Mouse (Mus musculus) gastrocnemius, postnatal 10 days (tissue): ENCODE measurements at regions not wholly inside any gene's neighbourhood (a gene's known extent, or its start where the extent isn't known, plus 50 kb on each side); places are given as distances from the start of the nearest gene placed in this dataset.
A peak's percentile ranks its signal among the peaks of the same experiment; 100 is the strongest.
"Not testable (repeated sequence)": the region's sequence is repeated elsewhere in the genome, so short reads cannot be mapped to it uniquely, and the experiment has no call there.

ENCODE experiments used
- DNase-seq: peaks from one replicate; pipeline ENCODE4 v3.0.0; 2021; ENCODE audit warnings: mixed read lengths

DNA sequence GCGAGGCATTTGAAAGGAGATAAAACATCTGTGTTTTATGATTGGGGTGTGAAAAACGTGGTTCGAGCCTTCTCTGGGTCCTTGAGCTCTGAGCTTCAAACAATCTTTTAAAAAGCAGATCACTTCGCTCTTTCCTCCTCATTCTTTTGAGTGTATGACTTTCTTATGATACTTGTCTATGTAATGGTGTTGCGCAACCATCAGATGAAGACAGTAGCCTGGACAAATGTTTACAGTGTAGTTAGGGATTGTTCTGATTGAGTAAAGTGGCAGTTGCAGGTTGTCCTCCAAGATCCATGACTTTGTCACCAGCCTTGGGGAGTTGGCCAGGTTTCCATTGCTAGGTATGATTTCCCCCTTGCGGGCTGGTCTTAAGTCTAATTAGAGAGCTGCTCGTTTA lies 116.1 kb upstream of the Pfn2 start:
- no peak for DNase-seq

DNA sequence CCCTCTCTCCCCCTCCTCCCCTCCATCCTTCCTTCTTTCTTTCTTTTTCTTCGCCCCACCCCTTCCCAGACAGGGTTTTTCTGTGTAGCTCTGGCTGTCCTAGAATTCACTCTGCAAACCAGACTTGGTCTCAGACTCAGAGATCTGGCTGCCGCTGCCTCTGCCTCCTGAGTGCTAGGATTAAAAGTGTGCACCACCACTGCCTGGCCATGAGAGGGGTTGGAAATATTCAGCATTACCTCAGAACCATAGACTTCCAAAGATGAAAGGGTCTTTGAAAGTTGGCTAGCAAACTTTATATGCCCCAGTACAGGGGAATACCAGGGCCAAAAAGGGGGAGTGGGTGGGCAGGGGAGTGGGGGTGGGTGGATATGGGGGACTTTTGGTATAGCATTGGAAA lies 122.7 kb upstream of the Pfn2 start:
- DNase-seq, result not testable (repeated sequence)

DNA sequence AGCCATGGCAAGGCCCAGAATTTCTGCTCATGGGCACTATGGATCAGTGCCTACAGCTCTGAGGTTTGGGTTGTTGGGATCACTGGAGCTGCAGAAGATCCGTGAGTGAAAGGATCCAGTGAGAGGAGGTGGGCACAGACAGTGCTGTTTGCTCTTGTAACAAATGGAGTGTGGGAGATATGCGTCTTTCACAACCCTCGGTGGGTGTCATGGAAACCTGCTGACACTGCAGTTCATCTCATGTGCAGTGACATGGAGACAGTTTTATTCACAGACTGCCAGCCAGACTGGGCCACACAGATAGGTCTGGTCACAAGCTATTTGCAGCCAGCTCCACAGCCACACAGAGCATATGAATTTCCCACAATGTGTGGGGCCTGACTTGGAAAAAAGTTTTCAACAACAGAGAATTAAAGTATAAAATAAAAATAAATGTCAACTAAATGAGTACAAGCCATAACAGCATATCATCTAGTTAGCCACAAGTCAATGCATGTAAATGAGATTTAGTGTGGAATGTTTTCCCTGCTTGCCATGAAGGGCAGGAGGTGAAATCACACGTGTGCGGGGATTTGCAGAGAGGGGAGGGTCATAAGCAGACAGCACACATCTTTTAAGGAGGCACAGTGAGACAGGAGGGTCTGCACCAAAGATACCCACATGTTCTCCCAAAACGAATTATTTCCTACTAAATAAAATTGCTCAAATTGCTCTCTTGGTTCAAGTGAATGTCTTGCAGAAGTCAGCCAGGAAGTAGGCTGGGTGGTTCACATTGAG lies 124.8 kb upstream of the Pfn2 start:
- no peak for DNase-seq

DNA sequence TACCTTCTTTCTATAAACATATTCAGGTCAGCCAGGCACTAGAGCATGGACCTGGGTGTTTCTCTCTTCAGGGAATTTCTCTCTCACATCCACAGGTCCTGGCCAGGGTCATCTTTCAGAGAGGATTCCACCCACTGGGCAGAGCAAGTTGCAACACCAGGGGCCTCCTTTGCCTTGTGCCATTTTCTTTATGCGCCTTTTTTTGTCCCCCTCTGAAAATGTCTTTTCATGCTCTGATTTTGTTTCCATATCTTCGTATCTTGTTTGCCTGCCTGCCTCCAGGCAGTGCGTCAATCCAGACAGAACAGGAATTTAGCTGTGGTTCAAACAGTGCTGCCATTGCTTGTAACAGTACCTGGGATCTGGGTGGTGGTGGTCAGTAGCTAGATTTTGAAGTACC lies 125.7 kb upstream of the Pfn2 start:
- no peak for DNase-seq

DNA sequence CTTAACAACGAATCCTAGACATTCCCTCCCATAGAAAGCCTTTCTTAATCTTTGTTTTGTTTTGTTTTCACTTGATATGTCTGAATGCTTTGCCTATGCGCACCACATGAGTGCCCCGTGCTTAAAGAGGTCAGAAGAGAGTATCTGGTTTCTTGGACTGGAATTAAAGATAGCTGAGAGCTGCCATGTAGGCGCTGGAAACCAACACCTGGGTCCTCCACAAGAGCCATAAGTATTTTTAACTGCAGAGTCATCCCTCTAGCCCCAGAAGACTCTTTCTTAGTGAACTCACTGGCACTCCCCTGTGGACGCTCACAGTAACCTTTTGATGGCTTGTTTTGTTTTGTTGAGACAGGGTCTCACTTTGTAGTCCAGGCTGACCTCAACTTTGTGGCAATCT lies 127.5 kb upstream of the Pfn2 start:
- DNase-seq, result no peak

DNA sequence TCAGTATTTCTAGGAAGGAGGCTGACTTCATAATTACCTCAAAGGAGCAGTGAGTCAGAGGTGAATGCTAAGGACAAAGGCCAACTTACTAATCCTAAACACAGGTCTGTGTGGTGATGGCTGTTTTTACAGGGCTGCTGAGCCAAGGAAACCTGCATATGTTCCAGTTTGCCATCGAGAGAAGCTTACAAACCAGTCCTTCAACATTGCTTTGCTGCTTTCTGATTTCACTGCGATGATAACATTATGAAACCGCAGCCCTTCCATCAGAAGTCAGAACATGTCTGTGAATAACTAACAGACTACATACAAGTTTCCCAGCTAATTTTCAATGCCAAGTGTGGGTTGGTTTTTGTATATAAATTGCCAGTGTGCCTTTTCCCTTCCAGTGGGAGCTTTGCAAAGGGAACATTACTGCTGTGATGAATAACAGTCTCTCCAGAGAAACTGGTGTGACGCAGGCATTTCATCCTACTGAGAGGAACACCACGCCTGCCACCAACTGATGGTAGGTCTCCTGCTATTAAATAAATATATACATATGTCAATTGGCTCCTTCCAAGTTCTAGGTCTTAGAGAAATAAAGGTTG lies 128.9 kb upstream of the Pfn2 start:
- DNase-seq, result no peak

DNA sequence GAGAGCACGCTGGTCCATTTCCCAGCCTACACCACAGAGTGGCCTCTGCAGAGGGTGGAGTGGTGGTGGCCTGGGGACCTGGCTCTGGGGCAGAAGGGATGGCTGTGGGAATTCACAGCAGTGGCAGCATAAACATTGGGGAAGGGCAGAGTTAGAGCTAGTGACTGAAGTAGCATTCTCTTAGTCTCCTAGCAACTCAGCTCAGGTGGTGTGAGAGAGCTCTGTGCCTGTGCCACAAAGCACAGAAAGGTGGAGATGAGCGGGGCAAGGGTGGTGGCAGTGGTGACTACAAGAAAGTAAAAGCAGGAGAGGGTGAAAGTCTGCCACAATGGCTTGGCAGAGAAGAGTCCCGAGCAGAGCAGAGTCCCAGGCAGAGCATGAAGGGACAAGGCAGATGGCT lies 140.3 kb upstream of the Pfn2 start:
- DNase-seq, result no peak

DNA sequence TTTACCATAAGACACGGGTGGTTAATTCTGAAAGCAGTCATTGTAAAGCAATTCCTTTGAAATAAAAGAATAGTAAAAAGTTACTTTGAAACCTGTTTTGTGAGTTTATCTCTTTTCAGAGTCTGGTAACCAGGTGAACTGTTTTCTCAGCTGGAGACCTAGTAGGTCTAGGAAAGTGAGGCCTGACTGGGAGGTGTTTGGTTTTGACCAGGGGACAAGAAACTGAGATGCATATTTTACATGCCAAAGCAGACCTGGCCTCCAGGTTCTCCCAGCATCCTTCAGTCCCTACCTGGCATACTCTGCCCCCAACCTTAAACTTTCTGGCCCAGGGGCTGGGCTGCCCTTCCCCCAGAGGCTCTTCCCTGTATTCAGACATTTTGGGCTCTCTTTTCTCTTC lies 142.9 kb upstream of the Pfn2 start:
- DNase-seq, result no peak

DNA sequence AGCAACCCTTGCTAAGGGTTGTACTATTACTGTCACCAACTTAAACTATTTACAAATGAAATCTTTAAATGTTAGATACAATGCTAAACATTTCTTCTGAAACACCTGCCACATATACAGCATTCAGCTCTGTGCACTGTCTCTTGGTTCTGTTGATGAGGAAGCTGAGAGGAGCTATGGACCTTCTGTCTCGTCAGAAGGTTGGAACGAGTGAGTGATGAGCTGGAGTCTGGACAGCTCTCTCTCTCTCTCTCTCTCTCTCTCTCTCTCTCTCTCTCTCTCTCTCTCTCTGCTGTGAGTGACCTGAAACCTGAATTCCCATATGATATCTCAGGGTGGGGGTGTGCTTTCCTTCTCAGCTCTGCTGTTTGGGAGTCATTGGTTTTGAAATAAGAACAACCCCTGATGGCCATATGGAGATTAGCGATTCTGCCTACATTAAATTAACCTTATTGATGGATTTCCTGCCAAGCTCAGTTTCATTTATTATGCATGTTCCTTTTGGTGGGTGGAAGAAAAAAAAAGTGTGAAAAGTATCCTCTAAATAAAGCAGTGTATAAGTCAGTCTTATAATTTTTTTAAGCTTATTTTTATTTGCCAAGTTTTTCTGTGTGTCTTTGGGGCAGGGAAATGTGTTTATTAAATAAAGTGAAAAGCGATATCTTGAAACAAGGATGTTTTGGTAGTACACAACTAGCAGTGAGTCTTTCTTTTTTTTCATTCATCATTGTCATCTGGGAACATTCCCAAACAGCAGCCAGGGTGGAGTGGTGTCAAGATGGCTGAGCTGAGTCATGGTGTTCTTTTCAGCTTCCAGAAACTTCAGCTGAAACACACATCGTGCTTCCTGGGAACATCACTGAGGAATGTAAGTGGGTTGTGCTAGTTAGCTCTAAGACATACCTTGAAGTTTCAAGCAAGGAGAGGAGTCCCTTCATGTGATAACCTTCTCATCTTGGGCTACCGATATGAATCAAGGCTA lies 150.5 kb upstream of the Pfn2 start:
- no peak for DNase-seq

DNA sequence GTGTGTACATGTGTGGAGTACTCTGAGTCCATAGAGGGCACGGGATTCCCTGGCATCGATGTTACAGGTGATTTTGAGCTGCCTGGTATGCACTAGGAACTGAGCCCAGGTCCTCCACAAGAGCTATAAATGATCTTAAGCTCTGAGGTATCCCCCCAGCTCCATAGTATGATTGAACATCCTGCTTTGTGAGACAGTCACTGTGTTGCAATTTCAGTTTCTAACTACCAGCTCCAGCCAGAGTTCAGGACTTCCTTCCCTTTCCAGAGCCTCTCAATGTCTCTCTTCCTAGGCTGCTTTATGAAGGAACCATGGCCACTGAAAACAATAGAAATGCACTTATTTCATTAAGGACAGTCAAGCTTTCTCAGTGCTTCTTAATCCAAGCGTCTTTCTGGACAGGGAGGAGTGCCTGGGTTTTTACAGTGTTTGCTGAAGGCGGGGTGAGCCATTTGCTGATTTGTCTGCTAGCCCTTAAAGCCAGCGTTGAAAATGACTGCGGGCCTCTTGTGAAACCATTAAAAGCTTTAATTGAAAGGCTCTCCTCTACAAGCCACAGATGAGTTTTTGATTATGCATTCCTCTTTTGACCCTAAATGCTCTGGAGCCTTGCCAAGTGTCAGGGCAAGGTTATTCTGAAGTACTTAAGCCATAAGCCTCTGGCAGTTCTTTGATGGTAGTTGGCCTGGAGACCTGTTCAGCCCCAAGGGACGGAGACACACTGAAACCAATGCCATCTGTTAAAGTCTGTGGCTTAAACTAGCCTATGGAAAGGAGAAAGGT lies 155.1 kb upstream of the Pfn2 start:
- no peak for DNase-seq

DNA sequence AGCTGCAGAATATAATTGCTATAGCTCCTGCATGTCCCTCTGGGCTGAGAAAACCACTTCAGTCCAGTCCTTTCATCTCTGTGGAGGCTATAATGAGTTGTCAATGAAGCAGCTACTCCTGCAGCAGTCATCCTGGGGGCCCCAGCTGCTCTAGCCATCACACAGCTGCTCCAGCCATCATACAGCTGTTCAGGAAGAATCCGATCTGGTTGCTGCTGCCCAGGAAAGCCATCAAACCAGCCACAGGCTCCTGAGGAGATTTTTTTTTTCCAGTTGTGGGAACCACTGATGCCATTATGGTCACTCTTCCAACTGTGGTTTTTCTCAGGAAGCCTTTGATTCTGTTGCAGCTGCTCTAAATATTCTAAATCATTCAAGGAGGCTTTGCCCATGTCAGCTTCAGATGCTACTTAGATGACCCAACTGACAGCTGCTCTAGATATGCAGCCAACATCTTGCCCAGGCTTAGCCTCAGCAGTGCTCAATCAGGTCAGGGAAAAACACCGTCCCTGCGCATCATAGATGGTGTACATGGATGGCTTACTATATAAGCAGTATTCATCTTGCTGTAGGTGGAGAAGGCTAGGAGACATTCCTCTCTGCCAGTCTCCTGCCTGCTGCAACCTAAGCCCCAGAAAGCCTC lies 177.0 kb upstream of the Pfn2 start:
- DNase-seq, result peak; percentile 9

DNA sequence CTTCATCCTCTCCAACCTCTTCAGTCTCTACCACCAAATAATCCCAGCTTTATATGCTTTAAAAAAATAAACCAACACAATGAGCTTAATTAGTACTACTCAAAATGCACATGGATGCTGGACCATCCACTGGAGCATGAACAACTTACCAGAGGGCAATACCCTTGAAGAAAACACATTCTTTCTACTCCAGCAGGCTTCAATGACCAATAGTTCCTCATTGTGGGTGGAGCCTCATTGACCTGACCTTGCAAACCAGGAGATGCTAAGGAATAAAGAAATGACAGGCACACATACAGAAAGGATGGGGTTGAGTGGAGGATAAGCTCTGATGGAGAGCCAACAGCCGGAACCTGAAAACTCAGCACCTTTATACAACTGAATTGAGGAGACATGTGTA lies 201.7 kb upstream of the Pfn2 start:
- no peak for DNase-seq

DNA sequence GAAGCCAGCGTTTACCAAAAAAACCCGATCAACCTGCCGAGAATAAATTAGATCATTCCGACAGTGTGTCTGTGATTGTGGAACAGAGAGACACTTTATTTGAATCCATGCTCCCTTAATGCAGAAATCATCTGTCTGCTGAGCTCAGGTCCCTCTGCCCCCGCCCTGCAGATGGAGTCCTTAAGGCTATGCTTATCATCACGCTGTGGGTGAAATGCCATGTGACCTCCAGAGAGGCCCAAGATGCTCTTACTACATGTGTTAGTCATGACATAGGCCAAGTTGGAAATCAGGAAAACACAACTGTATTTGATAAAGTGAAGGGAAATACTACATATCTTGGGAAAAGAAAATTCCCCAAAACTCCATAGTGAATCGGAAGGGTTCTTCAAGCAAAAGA lies 206.8 kb upstream of the Pfn2 start:
- DNase-seq, result no peak

DNA sequence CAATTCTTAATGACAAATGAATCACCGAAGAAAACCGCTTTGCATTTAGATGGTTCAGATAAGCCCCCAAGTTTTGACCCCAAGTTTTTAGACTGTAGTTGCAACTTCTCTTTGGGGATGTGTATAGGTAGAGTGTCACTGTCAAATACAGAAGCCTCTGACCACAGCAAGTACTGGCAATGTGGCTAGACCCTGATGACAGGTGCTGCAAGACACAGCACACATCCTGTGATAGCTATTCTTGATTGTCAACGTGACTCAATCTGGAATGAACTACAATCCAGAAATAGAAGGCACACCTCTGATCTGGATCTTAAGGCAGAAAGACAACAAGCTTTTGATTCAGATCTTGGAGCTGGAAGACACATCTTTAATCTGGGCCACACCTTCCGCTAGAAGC lies 207.3 kb upstream of the Pfn2 start:
- DNase-seq, result no peak

DNA sequence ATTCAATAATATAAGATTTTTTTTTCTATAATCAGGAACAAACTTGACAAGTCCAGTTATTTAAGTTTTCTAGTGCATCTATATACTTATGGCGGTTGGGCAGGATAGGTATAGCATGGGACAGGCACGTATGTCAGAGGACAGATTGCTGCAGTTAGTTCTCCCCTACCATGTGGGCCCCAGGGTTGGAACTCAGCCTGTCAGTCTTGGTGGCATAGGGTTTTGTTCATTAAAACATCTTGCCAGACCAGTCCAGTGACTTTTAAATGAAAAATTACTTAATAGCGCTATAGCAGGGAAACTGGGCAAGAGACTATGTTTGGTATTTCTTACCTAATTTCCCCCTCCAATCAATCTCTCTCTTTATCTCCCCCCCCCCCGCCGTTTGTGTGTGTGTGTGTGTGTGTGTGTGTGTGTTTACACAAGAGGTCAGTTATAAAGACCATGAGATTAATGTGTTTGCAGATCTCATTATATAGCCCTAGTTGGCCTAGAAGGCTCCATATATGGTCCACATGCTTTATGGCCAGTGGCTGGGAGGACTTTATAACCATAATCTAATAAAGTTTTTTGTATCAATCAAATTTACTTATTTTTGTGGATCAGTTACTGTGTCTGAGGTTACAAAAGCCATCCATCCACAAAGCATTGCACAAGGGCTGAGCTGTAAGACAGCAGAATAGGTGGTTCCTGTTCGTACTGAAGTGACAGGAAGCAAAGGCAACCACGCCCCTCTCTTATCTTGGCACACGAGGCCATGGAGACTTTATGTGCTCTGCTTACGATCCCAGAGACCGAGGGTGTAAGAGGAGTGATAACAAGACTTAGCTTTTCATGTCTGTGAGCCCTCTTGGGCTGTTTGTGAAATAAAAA lies 208.5 kb upstream of the Pfn2 start:
- no peak for DNase-seq

DNA sequence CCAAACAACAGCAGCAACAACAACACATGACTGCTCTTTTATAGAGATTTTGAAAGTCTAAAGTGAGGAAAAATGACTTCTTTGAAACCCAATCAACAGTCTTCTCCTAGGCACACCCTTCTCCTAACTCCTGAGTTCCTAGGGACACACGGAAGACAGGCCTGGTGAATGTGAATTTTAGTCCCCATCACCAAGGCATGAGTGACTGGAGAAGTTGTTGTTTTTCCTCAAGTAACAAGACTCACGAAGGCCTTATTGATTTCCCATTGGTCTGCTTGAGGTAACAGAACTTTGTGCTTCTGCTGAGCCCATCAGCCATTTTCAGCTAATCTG lies 209.2 kb upstream of the Pfn2 start:
- no peak for DNase-seq

DNA sequence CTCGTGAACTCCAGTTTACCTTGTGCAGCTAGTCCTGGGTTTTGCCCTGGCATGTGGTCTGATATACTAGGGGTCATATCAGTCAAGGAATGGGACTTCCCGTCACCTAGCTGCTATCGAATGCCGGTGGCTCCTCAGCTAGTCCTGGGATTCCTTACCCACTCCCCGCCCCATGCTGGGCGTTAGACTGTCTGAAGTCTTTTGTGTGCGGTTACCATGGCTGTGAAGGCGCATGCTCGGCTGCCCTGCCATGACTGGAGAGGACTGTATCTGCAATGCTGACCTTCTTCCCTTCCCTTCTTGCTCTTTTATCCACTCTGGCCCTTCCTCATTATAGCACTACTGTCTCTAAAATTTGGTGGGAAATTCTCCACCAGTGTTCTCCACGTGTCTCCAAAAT lies 210.3 kb upstream of the Pfn2 start:
- DNase-seq, result no peak

DNA sequence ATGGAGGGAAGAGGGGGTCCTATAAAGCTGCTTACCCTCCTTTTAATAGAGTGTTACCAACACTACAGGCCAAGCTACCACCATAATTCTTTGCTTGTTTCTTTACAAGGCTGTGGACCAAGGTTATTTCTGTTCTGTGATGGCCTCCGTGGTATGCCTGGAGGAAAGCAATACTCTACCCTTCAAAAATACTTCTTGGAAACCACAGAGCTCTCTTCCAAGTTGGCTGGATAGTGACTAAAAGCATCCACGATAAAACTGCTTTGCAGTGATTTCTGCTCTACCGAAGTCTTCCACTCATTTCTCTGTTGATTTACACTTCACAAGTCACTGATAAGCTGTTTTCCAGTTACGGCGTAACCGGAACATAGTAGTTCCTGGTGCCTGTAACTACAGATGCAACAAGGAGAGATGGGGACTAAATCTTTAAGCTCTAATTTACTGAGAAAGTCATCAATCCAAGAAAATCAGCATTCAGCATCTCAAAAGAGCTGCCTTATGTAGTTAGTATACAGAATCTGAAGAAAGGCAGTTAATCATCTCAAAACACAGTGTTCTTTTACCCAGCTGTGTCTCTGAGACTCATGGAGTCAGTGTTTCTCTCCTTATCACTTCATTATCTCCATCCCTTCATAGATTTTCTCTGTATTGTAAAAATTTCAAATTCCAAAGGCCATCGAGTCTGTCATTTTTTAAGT lies 216.1 kb upstream of the Pfn2 start:
- DNase-seq, result no peak

DNA sequence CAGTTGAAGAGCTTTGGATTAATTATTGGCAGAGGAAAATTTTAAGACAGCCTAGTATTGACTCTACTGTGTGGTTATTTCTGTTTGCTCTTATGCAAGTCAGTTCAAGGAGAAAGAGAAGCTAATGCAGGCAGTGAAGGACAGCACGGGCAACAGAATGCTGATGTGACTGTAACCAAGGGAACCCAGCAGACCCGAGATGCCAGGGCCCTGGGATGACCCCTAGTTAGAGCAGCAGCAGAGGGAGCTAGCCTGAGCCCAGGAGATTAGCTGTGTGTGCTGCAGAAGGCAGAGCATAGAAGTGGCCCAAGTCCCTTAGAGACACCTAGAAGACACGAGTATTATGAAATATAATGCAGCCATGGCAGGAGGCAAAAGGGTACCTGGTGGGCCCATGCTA lies 223.7 kb upstream of the Pfn2 start:
- DNase-seq, result no peak

DNA sequence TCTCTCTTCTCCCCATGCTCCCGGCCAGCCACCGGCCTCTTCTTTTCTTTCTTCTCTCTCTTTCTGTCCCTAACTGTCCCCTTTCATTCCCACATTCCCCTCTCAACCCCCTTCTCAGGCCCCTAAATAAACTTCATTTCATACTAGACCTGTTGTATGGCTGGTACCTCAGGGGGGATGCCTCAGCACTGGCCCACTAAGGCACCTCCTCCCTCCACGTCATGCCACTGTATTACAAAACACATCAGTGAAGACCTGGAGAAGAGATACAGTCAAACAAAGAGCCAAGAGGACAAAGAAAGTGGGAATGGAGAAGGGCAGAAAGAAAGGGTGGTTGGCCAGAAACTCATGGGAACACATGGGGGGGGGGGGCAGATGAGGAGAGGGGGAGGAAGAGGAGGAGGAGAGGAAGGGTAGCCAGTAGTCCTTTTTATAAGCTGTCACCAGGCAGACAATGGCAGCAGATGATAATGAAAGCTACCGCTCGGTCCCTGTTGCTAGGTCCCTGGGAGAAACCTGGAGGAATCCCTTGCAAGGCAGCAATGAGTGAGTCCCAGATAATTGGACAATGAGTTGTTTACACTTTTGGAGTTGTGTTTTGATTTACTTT lies 224.5 kb upstream of the Pfn2 start:
- DNase-seq, result no peak
